Mouse (Mus musculus): ENCODE measurements around the gene Dxo.

The Dxo gene

GRCm38 (mm10) chr17:34879336-34879879 is 42.6 kb downstream of the Dxo start, which contains the start of gene Zbtb12:
Gene Zbtb12 (plus strand): TSS chr17:34879483.
- no peak for DNase-seq (ENCODE audit: low read depth in 1 of 2, low spot score in 2 of 2)

GRCm38 (mm10) chr17:34881166-34881565 is 44.3 kb downstream of the Dxo start:
- no peak for DNase-seq (ENCODE audit: low read depth in 1 of 2, low spot score in 2 of 2)

GRCm38 (mm10) chr17:34881683-34882310 is 45.0 kb downstream of the Dxo start, which contains the start of gene Gm20547:
Gene Gm20547 (minus strand): TSS chr17:34882042.
- no peak for DNase-seq (ENCODE audit: low read depth in 1 of 2, low spot score in 2 of 2)

GRCm38 (mm10) chr17:34883332-34883731 is 46.5 kb downstream of the Dxo start:
- DNase-seq (ENCODE audit: low read depth in 1 of 2, low spot score in 2 of 2) = no peak

- no peak for DNase-seq (ENCODE audit: low read depth in 1 of 2, low spot score in 2 of 2)
These were observed 47.9 kb downstream of the Dxo start for GRCm38 (mm10) chr17:34884704-34885103.

GRCm38 (mm10) chr17:34885615-34886014 is 48.8 kb downstream of the Dxo start:
- no peak for DNase-seq (ENCODE audit: low read depth in 1 of 2, low spot score in 2 of 2)

- no peak for DNase-seq (ENCODE audit: low read depth in 1 of 2, low spot score in 2 of 2)
These were observed 51.1 kb downstream of the Dxo start for GRCm38 (mm10) chr17:34887942-34888341.
